Mouse (Mus musculus) heart, embryonic 13.5 days (tissue): ENCODE measurements around the gene Ubtd2. TPM values are rescaled to one million over a fixed set of nuclear protein-coding genes. Genes with fewer than 3 reads are reported as not detected.
A peak's percentile ranks its signal among the peaks of the same experiment; 100 is the strongest.

ENCODE experiments used
- ATAC-seq: fragments of 200-750 bp; cut with Nextera tagmentation; 2 replicates; pipeline ENCODE4 v1.8.0; 2017; ENCODE audit warnings: moderate TSS enrichment; ENCODE audit not compliant: insufficient number of reproducible peaks, low FRiP score, low TSS enrichment; ENCODE audit errors: extremely low read depth
- H3K27ac ChIP-seq: fragments of 300-500 bp; sonication (generic); replicated peaks from 2 replicates; pipeline ENCODE4 v1.5.1; 2015; ENCODE audit warnings: moderate library complexity, mild to moderate bottlenecking, inconsistent platforms
- H3K27me3 ChIP-seq: fragments of 300-500 bp; sonication (generic); replicated peaks from 2 replicates; pipeline ENCODE4 v1.6.1; 2015; ENCODE audit warnings: mild to moderate bottlenecking, inconsistent platforms
- H3K36me3 ChIP-seq: fragments of 300-500 bp; sonication (generic); 2 replicates; pipeline ENCODE4 v1.6.1; 2015; ENCODE audit warnings: mild to moderate bottlenecking, inconsistent platforms
- H3K4me1 ChIP-seq: fragments of 300-500 bp; sonication (generic); 2 replicates; pipeline ENCODE4 v1.6.1; 2015; ENCODE audit warnings: inconsistent platforms
- H3K4me2 ChIP-seq: fragments of 300-500 bp; sonication (generic); 2 replicates; pipeline ENCODE4 v1.6.1; 2015; ENCODE audit warnings: inconsistent platforms, mild to moderate bottlenecking, moderate library complexity
- H3K4me3 ChIP-seq: fragments of 300-500 bp; sonication (generic); 2 replicates; pipeline ENCODE4 v1.5.1; 2015; ENCODE audit warnings: moderate library complexity, mild to moderate bottlenecking, inconsistent platforms
- H3K9ac ChIP-seq: fragments of 300-500 bp; sonication (generic); 2 replicates; pipeline ENCODE4 v1.6.1; 2015; ENCODE audit warnings: inconsistent platforms, mild to moderate bottlenecking, moderate library complexity
- H3K9me3 ChIP-seq: fragments of 300-500 bp; sonication (generic); 2 replicates; pipeline ENCODE4 v1.6.1; 2016; ENCODE audit warnings: inconsistent platforms
- WGBS: fragments of 180-500 bp; shearing (Covaris S2); methylation state at CpG from one replicate; pipeline ENCODE4 v1.1.7; 2015; ENCODE audit warnings: mixed read lengths; 5-methylcytosine and 5-hydroxymethylcytosine counted together
- polyA plus RNA-seq: library from polyadenylated mRNA; unstranded; fragments of >200 nt; fragmentation: Nextera tagmentation; extraction: Ambion mirVana; gene quantifications from 2 replicates; pipeline ENCODE4 v1.2.1, GENCODE M21; 2015

Gene Ubtd2
- 26.5 and 26.8 TPM in 2 replicates for polyA plus RNA-seq

DNA sequence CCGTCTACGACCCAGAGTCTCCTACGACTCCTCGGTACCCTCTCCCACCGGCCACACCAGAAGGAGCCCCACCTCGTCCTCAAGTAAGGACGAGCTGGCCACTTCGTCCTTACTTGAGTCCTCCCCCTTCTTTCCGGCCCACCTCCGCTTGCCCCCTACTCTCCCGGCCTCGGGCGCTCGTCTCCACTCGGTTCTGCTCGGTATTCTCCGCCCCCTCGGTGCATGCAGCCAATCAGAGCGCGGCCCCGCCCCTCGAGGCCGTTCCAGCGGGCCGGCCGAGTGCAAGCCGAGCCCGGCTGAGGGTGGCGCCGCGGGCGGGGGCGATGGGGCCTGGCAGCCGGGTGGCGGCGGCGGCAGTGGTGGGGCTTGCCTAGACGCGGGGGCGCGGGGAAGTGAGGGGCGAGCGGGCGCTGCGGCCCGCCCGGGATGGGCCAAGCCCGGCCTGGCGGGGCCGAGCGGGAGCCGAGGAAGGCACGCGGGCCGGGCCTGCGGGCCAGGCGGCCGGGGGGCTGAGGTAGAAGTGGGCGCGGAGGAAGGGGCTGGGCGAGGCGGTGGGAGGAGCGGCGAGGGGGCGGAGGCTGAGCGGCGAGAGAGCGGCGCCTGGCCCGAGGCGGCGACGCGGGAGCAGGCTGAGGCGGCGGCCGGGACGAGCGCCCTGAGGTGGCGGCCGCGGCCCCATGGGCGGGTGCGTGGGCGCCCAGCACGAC, at the start of gene Ubtd2:
Gene Ubtd2, plus strand, starts transcription at position 571 of the 707 bp plus-strand sequence.
- Histone ChIP-seq H3K4me3 (peak within 1 kb of the TSS; percentile 93), H3K27me3 (peaks cover 5% of the 10 kb centered on the region), H3K27ac (peak within 1 kb of the TSS; percentile 96), H3K36me3 (no peaks in the 10 kb centered on the region), H3K4me1 (peaks cover 29% of the 10 kb centered on the region), H3K9me3 (no peaks in the 10 kb centered on the region), H3K4me2 (peak within 1 kb of the TSS; percentile 89), H3K9ac (peak within 1 kb of the TSS; percentile 92)
- ATAC-seq: peak; percentile 94
- WGBS: under 1% methylated on average over 80 of the region's 86 CpGs

GRCm38 (mm10) chr11:32407863-32408262, 47.3 kb upstream of the Ubtd2 start:
- H3K4me3 ChIP-seq: no peak overlapping the region
- WGBS: 52% methylated on average over 3 of the region's 3 CpGs
- no peak overlapping the region for H3K4me2 ChIP-seq
- peaks cover 31% of the 10 kb centered on the region for H3K4me1 ChIP-seq
- no peak overlapping the region for H3K9ac ChIP-seq
- H3K27ac ChIP-seq: no peak overlapping the region
- no peaks in the 10 kb centered on the region for H3K9me3 ChIP-seq
- no peaks in the 10 kb centered on the region for H3K27me3 ChIP-seq
- no peak for ATAC-seq
- peaks cover 74% of the 10 kb centered on the region for H3K36me3 ChIP-seq

- H3K9me3 ChIP-seq: no peaks in the 10 kb centered on the region
- no peak overlapping the region for H3K4me3 ChIP-seq
- H3K27ac ChIP-seq: no peak overlapping the region
- no peak for ATAC-seq
- H3K4me2 ChIP-seq: no peak overlapping the region
- H3K9ac ChIP-seq: no peak overlapping the region
- no peaks in the 10 kb centered on the region for H3K27me3 ChIP-seq
- H3K36me3 ChIP-seq: peaks cover 77% of the 10 kb centered on the region
- H3K4me1 ChIP-seq: peaks cover 31% of the 10 kb centered on the region
Measured at GRCm38 (mm10) chr11:32409052-32409451, 46.1 kb upstream of the Ubtd2 start.

GRCm38 (mm10) chr11:32409823-32410562, 45.2 kb upstream of the Ubtd2 start:
- Histone ChIP-seq H3K4me1 (peaks cover 25% of the 10 kb centered on the region), H3K36me3 (peaks cover 80% of the 10 kb centered on the region), H3K4me3 (no peak overlapping the region), H3K4me2 (no peak overlapping the region), H3K27me3 (no peaks in the 10 kb centered on the region), H3K9me3 (no peaks in the 10 kb centered on the region), H3K9ac (no peak overlapping the region), H3K27ac (no peak overlapping the region)
- 82% methylated on average over 11 of the region's 11 CpGs for WGBS
- ATAC-seq: no peak

DNA sequence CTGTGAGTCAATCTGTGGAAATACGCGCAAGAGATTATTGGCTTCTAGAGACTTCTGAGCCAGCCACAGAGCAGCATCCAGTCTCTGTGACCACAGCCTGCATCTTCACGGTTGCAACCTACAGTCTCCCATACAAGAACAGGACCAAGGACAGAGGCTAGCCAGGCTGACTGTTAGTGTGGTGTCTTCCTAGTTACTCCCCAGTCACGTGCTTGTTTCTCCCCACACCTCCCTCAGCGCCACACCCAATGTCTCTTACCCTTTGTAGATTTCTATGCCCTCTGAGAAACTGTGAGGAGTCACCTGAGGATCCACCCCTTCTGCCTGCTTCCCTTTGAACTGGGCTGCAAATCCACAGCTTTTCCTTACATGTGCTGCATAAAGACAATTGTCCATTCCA, 35.2 kb upstream of the Ubtd2 start:
- H3K27me3 ChIP-seq: no peaks in the 10 kb centered on the region
- H3K4me2 ChIP-seq: no peak overlapping the region
- 68% methylated on average over 5 of the region's 5 CpGs for WGBS
- H3K9me3 ChIP-seq: no peaks in the 10 kb centered on the region
- H3K4me3 ChIP-seq: no peak overlapping the region
- peaks cover 94% of the 10 kb centered on the region for H3K36me3 ChIP-seq
- ATAC-seq: no peak
- H3K27ac ChIP-seq: no peak overlapping the region
- H3K9ac ChIP-seq: no peak overlapping the region
- H3K4me1 ChIP-seq: peaks cover 7% of the 10 kb centered on the region

GRCm38 (mm10) chr11:32423311-32423710, 31.9 kb upstream of the Ubtd2 start:
- WGBS: 80% methylated on average over 12 of the region's 12 CpGs
- no peaks in the 10 kb centered on the region for H3K27me3 ChIP-seq
- H3K9me3 ChIP-seq: no peaks in the 10 kb centered on the region
- H3K4me1 ChIP-seq: peaks cover 7% of the 10 kb centered on the region
- ATAC-seq: no peak
- H3K4me3 ChIP-seq: no peak overlapping the region
- no peak overlapping the region for H3K4me2 ChIP-seq
- no peak overlapping the region for H3K9ac ChIP-seq
- H3K36me3 ChIP-seq: peaks cover 76% of the 10 kb centered on the region
- no peak overlapping the region for H3K27ac ChIP-seq

DNA sequence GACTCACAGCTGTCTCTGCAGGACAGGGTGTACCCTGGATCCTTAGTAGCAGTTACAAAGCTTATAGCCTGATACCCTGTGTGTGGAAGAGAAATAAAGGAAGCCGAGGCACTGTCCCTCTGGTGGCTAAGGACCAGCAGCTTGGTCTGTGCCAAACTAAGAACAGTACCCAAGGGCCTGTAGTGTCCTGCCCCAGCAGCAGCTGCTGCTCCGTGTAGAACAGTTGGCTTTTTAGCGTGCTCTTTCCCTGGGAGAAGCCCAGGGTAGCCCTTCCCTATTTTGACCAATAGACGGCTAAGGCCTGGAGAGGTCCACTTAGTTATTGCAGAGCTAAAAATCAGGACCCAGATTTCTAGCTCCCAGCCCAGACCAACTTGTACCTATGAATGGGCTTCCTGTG, 30.6 kb upstream of the Ubtd2 start:
- H3K27me3 ChIP-seq: no peaks in the 10 kb centered on the region
- H3K36me3 ChIP-seq: peaks cover 67% of the 10 kb centered on the region
- H3K4me1 ChIP-seq: peaks cover 7% of the 10 kb centered on the region
- no peaks in the 10 kb centered on the region for H3K9me3 ChIP-seq
- no peak overlapping the region for H3K27ac ChIP-seq
- H3K4me3 ChIP-seq: no peak overlapping the region
- 79% methylated on average over 4 of the region's 4 CpGs for WGBS
- ATAC-seq: no peak
- no peak overlapping the region for H3K4me2 ChIP-seq
- no peak overlapping the region for H3K9ac ChIP-seq

DNA sequence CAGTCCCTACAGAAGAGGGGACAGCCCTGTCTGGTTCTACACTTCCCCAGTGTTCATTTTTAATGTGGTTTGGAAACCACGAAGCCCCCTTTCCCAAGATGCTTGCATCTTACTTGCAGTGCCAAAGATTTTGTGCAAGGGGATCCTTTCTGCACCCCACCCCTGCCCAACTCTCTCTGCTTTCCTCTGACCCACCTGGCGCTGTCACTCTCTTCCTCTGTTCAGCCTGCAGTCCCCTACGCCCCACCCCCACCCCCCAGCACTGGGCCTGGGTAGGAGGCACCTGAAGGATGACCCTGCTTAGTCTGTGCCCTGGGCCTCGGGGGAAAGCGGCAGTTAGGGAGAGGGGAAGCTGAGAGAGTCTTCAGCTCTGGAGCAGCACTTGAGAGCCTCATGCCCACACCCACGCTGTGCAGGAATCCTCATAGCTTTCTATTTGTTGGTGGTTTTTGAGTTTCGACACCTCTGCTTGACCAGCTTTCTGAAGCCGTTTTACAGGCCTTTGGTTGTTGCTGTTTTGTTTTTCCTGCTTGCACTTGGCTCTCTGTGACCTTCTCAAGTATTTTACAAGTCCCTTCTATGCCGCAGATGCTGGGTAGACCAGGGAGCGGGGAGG, 30.0 kb upstream of the Ubtd2 start:
- 69% methylated on average over 10 of the region's 10 CpGs for WGBS
- Histone ChIP-seq H3K27me3 (no peaks in the 10 kb centered on the region), H3K36me3 (peaks cover 61% of the 10 kb centered on the region), H3K9me3 (no peaks in the 10 kb centered on the region), H3K4me1 (peaks cover 7% of the 10 kb centered on the region), H3K4me3 (no peak overlapping the region), H3K27ac (no peak overlapping the region), H3K9ac (no peak overlapping the region), H3K4me2 (no peak overlapping the region)
- ATAC-seq: no peak

DNA sequence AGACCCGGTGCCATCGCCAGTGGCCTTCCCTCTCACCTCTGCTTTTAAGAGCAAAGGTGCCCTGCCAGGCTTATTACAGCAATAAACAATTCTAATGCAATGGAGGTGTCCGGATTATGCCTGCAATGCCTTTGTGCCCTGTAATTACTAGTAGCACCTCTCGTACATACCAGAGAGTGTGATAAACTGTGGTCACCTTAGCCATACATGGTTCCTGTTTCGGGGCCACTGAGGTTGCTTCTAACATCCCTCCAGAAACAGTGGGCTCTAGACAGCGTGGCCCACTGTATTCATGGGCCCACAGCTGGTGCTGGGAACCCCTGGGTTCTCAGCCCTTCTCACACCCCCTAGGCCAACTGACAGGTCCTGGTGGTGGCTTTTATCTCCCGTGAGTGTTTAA, 27.6 kb upstream of the Ubtd2 start:
- H3K36me3 ChIP-seq: peaks cover 38% of the 10 kb centered on the region
- H3K27ac ChIP-seq: no peak overlapping the region
- 80% methylated on average over 7 of the region's 7 CpGs for WGBS
- H3K27me3 ChIP-seq: no peaks in the 10 kb centered on the region
- H3K4me1 ChIP-seq: peaks cover 7% of the 10 kb centered on the region
- ATAC-seq: no peak
- H3K4me3 ChIP-seq: no peak overlapping the region
- H3K9me3 ChIP-seq: no peaks in the 10 kb centered on the region
- H3K9ac ChIP-seq: no peak overlapping the region
- no peak overlapping the region for H3K4me2 ChIP-seq

DNA sequence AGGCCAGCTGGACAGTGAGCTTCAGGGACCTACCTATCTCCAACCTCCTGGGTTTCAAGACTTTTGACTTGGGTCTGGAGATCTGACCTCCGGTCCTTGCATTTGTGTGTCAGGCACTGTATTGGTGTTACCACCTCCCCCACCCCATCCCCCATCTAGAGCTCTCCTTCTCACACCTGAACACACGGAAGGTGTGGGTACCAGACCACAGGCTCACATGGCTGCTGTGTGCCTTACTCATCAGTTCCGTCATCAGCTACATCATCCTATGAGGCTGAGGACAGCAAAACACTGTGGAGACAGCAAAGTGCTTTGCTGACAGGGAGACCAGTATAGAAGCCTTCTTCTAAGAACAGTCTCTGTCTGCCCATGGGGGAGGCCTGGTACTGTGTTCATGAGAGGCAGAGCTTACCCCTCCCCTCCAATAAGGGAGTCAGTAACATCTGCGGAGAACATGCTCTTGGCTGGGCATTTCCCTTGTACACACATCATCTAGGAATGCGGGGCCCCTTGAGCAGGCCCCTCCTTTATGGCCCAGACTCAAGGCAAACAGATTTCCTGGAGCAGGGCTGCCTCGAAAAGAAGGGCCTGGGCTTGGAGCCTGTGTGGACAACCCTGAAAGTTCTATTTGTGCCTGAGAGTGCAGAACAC, 19.6 kb upstream of the Ubtd2 start:
- Histone ChIP-seq H3K27me3 (no peaks in the 10 kb centered on the region), H3K36me3 (no peaks in the 10 kb centered on the region), H3K4me2 (no peak overlapping the region), H3K4me1 (peaks cover 18% of the 10 kb centered on the region), H3K9ac (peak overlapping the region; percentile 12; the same call in 1 of the 2 replicates), H3K27ac (peak overlapping the region; percentile 81), H3K9me3 (no peaks in the 10 kb centered on the region), H3K4me3 (no peak overlapping the region)
- ATAC-seq: peak; percentile 67; the same call in 1 of the 2 replicates
- WGBS: 45% methylated on average over 6 of the region's 6 CpGs

- Histone ChIP-seq H3K27ac (no peak overlapping the region), H3K4me1 (no peaks in the 10 kb centered on the region), H3K27me3 (no peaks in the 10 kb centered on the region), H3K9me3 (no peaks in the 10 kb centered on the region), H3K4me3 (no peak overlapping the region), H3K4me2 (no peak overlapping the region), H3K36me3 (no peaks in the 10 kb centered on the region), H3K9ac (no peak overlapping the region)
- 75% methylated on average over 3 of the region's 3 CpGs for WGBS
- ATAC-seq: no peak
Measured at GRCm38 (mm10) chr11:32442576-32442975, 12.6 kb upstream of the Ubtd2 start.
